Mouse (Mus musculus): Measurements from ENCODE around the gene Rabgap1l. TPM values are rescaled to one million over a fixed set of nuclear protein-coding genes. Genes with fewer than 3 reads are reported as not detected.

Gene Rabgap1l
- polyA plus RNA-seq, 1 experiment: 40.7 TPM

DNA sequence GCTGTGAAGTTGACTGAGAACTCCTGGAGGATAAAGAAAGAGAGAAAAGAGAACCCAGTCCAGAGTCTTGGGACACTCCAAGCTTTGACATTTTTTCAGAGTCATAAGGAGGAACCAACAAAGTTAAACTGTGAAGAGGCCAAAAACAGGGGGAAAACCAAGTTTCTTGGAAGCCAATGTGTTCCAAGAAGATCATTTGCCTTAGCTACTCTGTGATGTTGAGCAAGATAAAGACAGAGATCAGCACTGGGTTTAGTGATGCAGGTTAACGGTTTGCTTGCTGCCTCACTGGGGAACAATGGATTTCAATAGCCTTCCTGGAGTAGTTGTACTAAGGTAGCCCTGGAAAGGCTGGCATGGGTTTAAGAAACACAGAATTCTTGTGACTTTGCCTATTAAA, 18.9 kb upstream of the Rabgap1l start:
- no peak for DNase-seq (ENCODE audit: low read depth)
- TF ChIP-seq POLR2A (IDR thresholded peaks at IDR 0.05; ENCODE audit: borderline replicate concordance, extremely low read depth, insufficient read depth, insufficient read length, poor library complexity, severe bottlenecking) (no peak), CTCF (IDR thresholded peaks at IDR 0.05; ENCODE audit: borderline replicate concordance, extremely low read depth, insufficient read depth, insufficient read length) (no peak)

DNA sequence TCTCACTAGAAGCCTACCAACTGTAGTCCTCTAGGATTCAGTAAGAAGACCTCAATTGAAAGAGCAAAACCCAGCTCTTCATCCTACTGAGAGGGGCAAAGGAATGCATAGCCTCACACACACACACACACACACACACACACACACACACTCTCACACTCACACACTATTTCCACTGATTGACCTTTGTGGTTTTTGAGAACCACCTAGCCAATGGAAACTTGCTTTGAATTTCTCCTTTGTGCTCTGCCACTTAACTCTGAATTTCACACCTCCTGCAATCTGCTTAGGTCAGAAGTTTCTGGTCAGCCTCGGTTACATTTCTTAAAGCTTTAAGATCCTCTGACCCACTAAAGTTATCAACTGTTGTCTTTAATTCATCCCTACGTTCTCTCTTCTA, 12.3 kb upstream of the Rabgap1l start:
- TF ChIP-seq CTCF (IDR thresholded peaks at IDR 0.05; ENCODE audit: borderline replicate concordance, extremely low read depth, insufficient read depth, insufficient read length) (no peak), POLR2A (IDR thresholded peaks at IDR 0.05; ENCODE audit: borderline replicate concordance, extremely low read depth, insufficient read depth, insufficient read length, poor library complexity, severe bottlenecking) (no peak)
- no peak for DNase-seq (ENCODE audit: low read depth)

DNA sequence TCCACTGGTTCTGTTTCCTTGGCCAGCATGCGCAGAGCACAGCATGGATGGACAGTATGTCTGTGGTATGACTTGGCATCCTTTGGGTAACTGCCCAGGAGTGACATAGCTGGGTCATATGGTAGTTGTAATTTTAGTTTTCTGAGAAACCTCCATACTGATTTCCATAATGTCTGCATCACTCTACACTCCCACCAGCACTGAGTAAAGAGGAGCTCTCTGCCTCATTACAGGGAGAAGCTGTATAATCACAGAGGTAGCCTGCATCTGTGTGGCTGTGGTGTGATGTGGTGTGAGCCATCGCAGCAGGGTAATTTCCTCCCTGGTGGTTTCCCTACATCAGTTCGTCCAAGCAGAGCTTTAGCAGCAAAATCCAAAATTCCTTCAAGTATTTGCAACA, 7.0 kb upstream of the Rabgap1l start:
- DNase-seq (ENCODE audit: low read depth): no peak
- TF ChIP-seq CTCF (IDR thresholded peaks at IDR 0.05; ENCODE audit: borderline replicate concordance, extremely low read depth, insufficient read depth, insufficient read length) (no peak), POLR2A (IDR thresholded peaks at IDR 0.05; ENCODE audit: borderline replicate concordance, extremely low read depth, insufficient read depth, insufficient read length, poor library complexity, severe bottlenecking) (no peak)

DNA sequence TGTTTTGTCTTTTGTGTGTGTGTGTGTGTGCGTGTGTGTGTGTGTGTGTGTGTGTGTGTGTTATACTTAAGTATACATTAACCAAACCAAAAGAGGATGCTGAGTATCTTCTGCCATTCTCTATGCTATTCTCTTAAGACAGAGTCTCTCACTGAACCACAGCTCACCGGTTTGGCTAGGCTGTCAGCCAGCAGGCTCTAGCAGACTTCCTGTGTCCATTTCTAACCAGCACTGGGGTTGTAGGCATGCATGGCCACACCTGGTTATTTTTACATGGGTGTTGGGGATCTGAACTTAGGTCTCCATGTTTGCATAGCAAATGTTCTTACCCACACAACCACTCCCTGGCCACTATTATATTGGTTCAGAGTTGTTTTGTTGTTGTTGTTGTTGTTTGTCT, 2.0 kb upstream of the Rabgap1l start:
- TF ChIP-seq POLR2A (IDR thresholded peaks at IDR 0.05; ENCODE audit: borderline replicate concordance, extremely low read depth, insufficient read depth, insufficient read length, poor library complexity, severe bottlenecking) (no peak), CTCF (IDR thresholded peaks at IDR 0.05; ENCODE audit: borderline replicate concordance, extremely low read depth, insufficient read depth, insufficient read length) (no peak)
- DNase-seq (ENCODE audit: low read depth): no peak

DNA sequence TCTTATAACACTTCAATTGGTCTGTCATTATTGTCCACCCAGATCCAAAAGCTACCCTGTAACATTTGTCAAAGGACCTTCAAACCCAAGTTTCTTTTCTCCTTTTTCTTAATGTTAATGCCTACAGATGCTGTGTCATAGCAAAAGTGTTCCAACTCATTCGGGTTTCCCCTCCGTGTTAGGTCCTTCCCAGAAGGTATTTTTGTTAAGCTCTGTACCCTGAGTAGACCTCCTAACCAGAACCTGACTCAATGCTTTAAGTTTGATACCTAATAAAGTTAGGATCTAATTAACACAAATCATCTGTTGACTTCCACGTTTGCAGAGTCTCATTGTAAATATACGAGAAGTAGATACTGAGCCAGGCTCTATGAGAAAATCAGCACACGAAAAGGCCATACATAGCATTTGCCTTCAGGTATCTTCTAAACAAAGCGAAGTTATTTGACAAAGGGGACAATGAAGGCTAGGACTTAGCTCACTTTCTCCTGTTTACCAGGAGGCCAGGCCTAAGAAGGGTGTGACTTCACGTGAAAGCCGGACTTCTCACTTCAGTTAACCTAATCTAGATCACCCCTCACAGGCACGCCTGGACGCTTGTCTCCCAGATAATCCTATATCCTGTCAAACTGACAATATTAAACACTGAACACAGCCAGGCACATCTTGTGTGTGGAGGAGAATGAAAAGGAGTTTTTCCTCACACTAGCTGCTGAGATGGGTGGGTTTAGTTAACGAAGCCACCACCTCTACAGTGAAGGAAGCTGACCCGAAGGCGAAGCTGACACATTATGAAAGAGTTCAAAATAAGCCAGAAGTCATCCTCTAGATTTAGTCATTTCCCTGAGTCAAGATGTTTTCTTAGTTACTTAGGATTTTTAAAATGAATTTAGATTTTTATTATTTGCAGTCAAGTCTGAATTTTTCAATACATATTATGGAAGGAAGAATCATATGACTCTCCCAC, 1.1 kb upstream of the Rabgap1l start:
- no peak for DNase-seq (ENCODE audit: low read depth)
- TF ChIP-seq POLR2A (IDR thresholded peaks at IDR 0.05; ENCODE audit: borderline replicate concordance, extremely low read depth, insufficient read depth, insufficient read length, poor library complexity, severe bottlenecking) (no peak), CTCF (IDR thresholded peaks at IDR 0.05; ENCODE audit: borderline replicate concordance, extremely low read depth, insufficient read depth, insufficient read length) (no peak)

DNA sequence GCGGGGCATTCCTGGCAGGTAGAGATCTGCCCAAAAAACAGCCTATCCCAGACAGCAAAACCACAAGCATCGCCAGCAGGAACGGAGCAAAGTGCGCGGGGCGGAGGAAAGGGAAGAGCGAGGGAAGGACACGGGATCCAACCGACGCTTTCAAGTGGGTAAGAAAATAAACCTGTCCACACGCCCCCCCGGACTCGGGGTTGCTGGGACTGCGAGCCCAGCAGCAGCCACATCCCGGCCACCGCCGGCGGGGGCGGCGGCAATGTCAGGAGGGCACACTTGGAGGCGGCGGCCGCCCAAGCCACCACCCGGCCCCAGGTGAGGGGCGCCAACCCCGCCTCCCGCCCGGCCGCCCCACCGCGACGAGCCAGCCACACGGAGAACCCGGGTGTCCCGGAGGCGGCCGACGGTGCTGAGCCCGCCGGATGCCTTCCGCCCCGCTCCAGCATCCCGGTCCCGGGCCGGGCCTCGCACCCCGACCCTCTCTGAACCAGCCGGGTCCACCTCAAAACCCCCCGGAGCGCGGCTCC, 790 bp downstream of the Rabgap1l start:
- TF ChIP-seq POLR2A (IDR thresholded peaks at IDR 0.05; ENCODE audit: borderline replicate concordance, extremely low read depth, insufficient read depth, insufficient read length, poor library complexity, severe bottlenecking) (no peak), CTCF (IDR thresholded peaks at IDR 0.05; ENCODE audit: borderline replicate concordance, extremely low read depth, insufficient read depth, insufficient read length) (no peak)
- peak; percentile 52 for DNase-seq (ENCODE audit: low read depth)

DNA sequence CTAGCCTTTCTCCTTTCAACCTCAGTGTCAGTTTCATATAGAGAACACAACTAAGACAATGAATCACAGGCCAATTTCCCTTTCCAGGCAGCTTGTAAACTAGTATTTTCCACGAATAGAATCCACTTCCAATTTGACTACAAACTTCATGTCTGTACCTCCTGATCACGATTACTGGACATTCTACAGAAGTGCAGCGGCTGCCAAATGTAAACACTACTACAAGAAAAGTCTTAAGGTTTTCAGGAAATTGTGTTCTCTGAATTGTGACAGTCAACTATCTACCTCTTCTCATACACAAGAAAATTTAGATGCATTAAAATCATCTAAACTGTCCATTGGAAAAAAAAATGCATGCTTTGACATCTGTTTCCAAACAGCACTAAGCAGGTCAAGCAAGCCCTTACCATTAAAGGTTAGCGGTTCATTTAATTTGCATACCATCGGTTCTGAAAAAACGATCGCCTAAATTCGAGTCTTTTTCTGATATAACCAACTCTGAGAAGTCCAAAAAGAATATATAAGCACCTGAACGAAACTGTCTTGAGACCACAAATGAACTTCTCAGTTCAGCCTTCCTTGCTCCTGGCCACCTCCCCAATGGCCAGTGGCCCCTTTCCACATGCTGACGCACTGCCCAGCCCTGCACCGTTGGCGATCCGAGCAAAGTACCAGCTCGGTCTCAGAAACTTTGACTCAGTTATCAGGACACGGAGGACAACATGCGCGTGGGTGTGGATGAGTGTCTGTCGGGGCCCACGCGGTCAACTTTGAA, 1.4 kb downstream of the Rabgap1l start:
- DNase-seq (ENCODE audit: low read depth): no peak
- TF ChIP-seq CTCF (IDR thresholded peaks at IDR 0.05; ENCODE audit: borderline replicate concordance, extremely low read depth, insufficient read depth, insufficient read length) (no peak), POLR2A (IDR thresholded peaks at IDR 0.05; ENCODE audit: borderline replicate concordance, extremely low read depth, insufficient read depth, insufficient read length, poor library complexity, severe bottlenecking) (no peak)

DNA sequence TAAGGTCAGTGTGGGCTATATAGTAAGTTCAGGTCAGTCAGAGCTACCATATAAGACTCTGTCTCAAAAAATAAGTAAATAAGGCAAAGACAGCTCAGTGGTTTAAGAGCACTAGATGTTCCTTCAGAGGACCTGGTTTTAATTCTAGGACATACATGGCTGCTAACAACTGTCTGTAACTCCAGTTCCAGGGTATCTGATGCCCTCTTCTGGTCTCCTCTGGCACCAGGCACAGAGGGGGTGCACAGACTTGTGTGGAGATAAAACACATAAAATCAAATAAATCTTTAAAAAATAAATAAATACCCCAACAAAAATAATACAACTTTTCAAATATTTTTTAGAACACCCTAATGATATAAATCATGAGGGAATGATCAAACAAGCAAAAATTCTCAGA, 2.4 kb downstream of the Rabgap1l start:
- no peak for DNase-seq (ENCODE audit: low read depth)
- no peak for TF ChIP-seq POLR2A (IDR thresholded peaks at IDR 0.05; ENCODE audit: borderline replicate concordance, extremely low read depth, insufficient read depth, insufficient read length, poor library complexity, severe bottlenecking)
- TF ChIP-seq CTCF (IDR thresholded peaks at IDR 0.05; ENCODE audit: borderline replicate concordance, extremely low read depth, insufficient read depth, insufficient read length): peak; percentile 2; the same call in 1 of the 2 replicates

DNA sequence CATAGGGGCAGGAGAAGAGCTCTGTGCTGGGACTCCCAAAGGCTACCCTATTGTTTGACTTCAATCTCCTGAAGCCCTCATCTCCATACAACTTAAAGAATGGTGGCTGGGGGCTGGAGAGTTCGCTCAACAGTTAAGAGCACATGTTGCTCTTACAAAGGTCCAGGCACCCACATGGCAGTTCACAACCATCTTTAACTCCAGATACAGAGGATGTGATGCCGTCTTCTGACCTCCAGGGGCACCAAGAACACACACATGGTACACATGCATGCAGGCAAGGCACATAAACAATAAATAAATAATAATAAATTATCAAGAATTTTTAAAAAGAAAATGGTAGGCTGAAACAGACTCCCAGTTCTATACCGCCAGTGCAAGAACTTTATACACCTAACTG, 3.1 kb downstream of the Rabgap1l start:
- no peak for DNase-seq (ENCODE audit: low read depth)
- TF ChIP-seq CTCF (IDR thresholded peaks at IDR 0.05; ENCODE audit: borderline replicate concordance, extremely low read depth, insufficient read depth, insufficient read length) (no peak), POLR2A (IDR thresholded peaks at IDR 0.05; ENCODE audit: borderline replicate concordance, extremely low read depth, insufficient read depth, insufficient read length, poor library complexity, severe bottlenecking) (no peak)

DNA sequence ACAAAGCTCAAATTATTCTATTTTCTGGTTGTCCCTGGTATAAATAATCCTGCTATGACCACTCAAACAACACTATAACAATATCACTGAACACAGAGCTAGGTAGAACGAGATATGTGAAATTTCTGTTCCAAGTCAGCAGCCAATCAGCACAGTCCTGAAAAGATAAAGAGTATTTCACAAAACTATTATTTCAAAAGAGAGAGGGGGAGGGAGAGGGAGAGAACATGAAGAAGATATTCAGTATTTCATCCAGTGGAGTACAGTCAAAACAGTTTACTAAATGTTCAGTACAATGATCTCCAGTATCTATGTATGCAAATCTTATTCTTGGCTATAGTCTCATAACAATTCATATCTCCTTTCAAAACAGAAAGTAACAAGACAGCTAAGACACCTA, 5.1 kb downstream of the Rabgap1l start:
- no peak for TF ChIP-seq POLR2A (IDR thresholded peaks at IDR 0.05; ENCODE audit: borderline replicate concordance, extremely low read depth, insufficient read depth, insufficient read length, poor library complexity, severe bottlenecking)
- TF ChIP-seq CTCF (IDR thresholded peaks at IDR 0.05; ENCODE audit: borderline replicate concordance, extremely low read depth, insufficient read depth, insufficient read length): no peak
- no peak for DNase-seq (ENCODE audit: low read depth)

DNA sequence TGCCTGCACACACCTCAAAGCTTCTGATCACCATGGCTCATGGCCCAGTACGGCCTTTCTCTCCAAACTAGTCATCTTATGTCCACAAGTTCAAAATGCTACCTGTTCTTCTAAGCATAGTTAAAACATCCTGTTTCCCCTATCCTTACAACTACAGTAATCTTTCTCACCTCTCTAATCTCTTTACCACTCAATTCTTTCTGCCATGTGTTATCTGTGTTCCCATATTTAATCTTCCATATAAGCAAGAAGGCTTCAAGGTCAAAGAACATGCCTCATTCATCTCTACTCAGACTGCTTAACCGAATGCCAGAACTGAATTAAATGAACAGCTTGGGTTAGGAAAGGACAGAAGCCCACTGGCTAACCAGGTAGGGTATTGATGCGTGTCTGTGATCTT, 5.8 kb downstream of the Rabgap1l start:
- no peak for TF ChIP-seq POLR2A (IDR thresholded peaks at IDR 0.05; ENCODE audit: borderline replicate concordance, extremely low read depth, insufficient read depth, insufficient read length, poor library complexity, severe bottlenecking)
- TF ChIP-seq CTCF (IDR thresholded peaks at IDR 0.05; ENCODE audit: borderline replicate concordance, extremely low read depth, insufficient read depth, insufficient read length): no peak

More for the DNA sequence above, 5.8 kb downstream of the Rabgap1l start:
- DNase-seq (ENCODE audit: low read depth): no peak

All from brain, embryonic 14.5 days (tissue).